Mouse (Mus musculus) intestine, postnatal 0 days (tissue): ENCODE measurements around the gene Igsf3. TPM values are rescaled to one million over a fixed set of nuclear protein-coding genes. Genes with fewer than 3 reads are reported as not detected.

Experiments used
- ATAC-seq: fragments of 200-750 bp; cut with Nextera tagmentation; 2 replicates; pipeline ENCODE4 v1.8.0; 2017; ENCODE audit warnings: mild to moderate bottlenecking, moderate TSS enrichment, moderate library complexity
- H3K27ac ChIP-seq: fragments of 300-500 bp; sonication (generic); 2 replicates; pipeline ENCODE4 v1.5.1; 2014; ENCODE audit warnings: mild to moderate bottlenecking, low read depth, low read length, moderate library complexity
- H3K27me3 ChIP-seq: fragments of 300-500 bp; sonication (generic); replicated peaks from 2 replicates; pipeline ENCODE4 v1.6.1; 2014; ENCODE audit warnings: low read length, mixed read lengths; ENCODE audit not compliant: control insufficient read depth, insufficient read depth
- H3K36me3 ChIP-seq: fragments of 300-500 bp; sonication (generic); 2 replicates; pipeline ENCODE4 v1.6.1; 2014; ENCODE audit warnings: mild to moderate bottlenecking, moderate library complexity; ENCODE audit not compliant: control insufficient read depth, insufficient read depth
- H3K4me1 ChIP-seq: fragments of 300-500 bp; sonication (generic); replicated peaks from 2 replicates; pipeline ENCODE4 v1.6.1; 2014; ENCODE audit warnings: antibody characterized with exemption, low read length, mixed read lengths; ENCODE audit not compliant: control insufficient read depth, insufficient read depth
- H3K4me2 ChIP-seq: fragments of 300-500 bp; sonication (generic); replicated peaks from 2 replicates; pipeline ENCODE4 v1.6.1; 2014; ENCODE audit warnings: low read depth, mild to moderate bottlenecking, moderate library complexity
- H3K4me3 ChIP-seq: fragments of 300-500 bp; sonication (generic); 2 replicates; pipeline ENCODE4 v1.5.1; 2014; ENCODE audit warnings: low read depth, low read length
- H3K9ac ChIP-seq: fragments of 300-500 bp; sonication (generic); 2 replicates; pipeline ENCODE4 v1.6.1; 2014; ENCODE audit warnings: mild to moderate bottlenecking, low read depth, low read length
- H3K9me3 ChIP-seq: fragments of 300-500 bp; sonication (generic); 2 replicates; pipeline ENCODE4 v1.6.1; 2016; ENCODE audit warnings: mixed run types; ENCODE audit not compliant: control insufficient read depth
- CTCF ChIP-seq: sonication (generic); IDR thresholded peaks from 2 replicates; pipeline ENCODE4 v1.5.1; 2016; ENCODE audit warnings: low read depth, mild to moderate bottlenecking, control low read depth, antibody characterized with exemption, moderate library complexity
- WGBS: fragments of 180-500 bp; shearing (Covaris S2); extraction: QIAGEN DNeasy Blood & Tissue Kit; methylation state at CpG from one replicate; pipeline ENCODE4 v1.1.7; 2014; 5-methylcytosine and 5-hydroxymethylcytosine counted together
- polyA plus RNA-seq: library from polyadenylated mRNA; unstranded; fragments of >200 nt; fragmentation: Nextera tagmentation; extraction: Ambion mirVana; gene quantifications from 2 replicates; pipeline ENCODE4 v1.2.1, GENCODE M21; 2015

The Igsf3 gene
- polyA plus RNA-seq, 1 experiment from 2014 or later = 13.0 TPM

DNA sequence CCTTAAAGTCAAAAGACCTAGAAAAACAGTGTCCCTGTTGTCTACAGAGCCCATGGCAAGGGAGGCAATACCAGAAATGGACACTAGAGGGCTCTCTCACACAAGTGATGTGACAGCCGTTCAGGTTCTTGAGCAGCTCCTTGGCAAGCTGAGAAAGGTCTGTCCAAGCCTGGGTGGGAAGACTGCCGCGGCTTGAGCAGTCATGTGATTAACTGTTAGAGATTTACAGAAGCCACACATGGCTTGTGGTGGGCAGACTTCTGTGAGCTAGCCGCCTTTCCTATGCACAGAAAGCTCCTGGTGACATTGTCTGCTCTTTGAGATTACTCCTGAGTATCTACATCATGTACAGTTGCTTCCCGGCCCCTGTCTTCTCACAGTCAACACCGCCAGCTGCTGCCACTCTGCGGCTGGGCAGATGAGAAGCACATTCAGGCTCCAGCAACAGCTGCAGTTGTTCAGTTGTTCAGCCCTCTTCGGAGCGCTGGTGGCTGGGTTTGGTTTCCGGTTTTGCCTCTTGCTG is 117.1 kb downstream of the Igsf3 start:
- Histone ChIP-seq H3K4me2 (peak overlapping the region; percentile 18), H3K4me3 (no peak overlapping the region), H3K9ac (no peak overlapping the region), H3K27me3 (no peaks in the 10 kb centered on the region), H3K4me1 (no peaks in the 10 kb centered on the region), H3K27ac (no peak overlapping the region), H3K9me3 (no peaks in the 10 kb centered on the region), H3K36me3 (no peaks in the 10 kb centered on the region)
- TF ChIP-seq CTCF = peak; percentile 98
- WGBS = 41% methylated on average over 10 of the region's 10 CpGs
- peak; percentile 58 for ATAC-seq

DNA sequence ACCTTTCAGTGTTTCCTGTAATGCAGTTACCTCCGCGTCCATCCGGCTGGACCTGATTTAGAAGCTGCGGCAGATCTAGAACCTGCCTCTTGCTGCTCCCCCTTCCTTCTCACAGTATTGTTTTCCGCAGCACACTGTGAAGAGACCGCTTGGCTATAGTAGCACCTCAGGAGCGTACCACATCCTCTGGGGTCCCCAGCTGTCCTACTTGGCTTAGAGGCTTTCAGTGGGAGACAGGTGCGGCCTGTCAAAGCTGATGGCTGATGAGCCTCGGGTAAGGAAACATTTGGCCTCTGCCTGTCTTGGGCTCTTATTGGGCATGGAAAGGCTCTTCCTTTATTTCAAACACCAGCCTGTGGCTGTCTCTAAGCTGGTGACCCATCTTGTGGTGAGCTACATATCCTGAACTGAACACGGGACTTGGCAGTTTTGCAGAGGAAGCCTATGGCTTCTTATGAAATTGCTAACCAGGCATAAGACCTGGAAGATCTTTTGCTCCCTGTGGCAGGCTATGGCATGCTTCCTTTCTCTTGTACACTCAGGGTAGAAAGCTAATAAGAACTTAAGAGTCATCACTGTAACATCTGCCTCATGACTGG is 120.6 kb downstream of the Igsf3 start:
- 83% methylated on average over 10 of the region's 10 CpGs for WGBS
- H3K4me1 ChIP-seq = 0 out of 2 replicates have a peak, but pooled peaks cover 5% of the 10 kb centered on the region
- no peaks in the 10 kb centered on the region for H3K9me3 ChIP-seq
- no peak for ATAC-seq
- no peak overlapping the region for H3K4me3 ChIP-seq
- H3K36me3 ChIP-seq = no peaks in the 10 kb centered on the region
- H3K27me3 ChIP-seq = no peaks in the 10 kb centered on the region
- H3K27ac ChIP-seq = no peak overlapping the region
- H3K9ac ChIP-seq = no peak overlapping the region
- no peak overlapping the region for H3K4me2 ChIP-seq
- TF ChIP-seq CTCF = no peak

DNA sequence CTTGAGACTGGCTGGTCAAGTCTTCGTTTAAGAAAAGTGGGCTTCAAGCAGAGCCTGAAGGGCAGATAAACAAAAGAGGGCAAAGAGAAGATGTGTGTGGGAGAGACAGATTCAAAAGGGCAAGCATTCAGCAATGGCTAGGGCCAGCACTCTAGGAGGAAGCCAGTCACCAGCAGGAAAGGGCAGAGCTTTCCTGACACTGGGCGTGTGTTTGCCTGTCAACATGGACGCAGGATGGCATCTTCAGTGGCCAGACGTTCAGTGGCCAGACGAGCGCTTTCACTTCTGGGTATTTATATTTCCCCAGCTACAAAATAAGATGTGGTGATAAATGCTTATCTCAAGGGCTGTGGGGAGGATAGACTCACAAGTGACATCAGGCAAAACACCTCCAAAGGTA is 123.0 kb downstream of the Igsf3 start:
- H3K4me2 ChIP-seq = no peak overlapping the region

DNA sequence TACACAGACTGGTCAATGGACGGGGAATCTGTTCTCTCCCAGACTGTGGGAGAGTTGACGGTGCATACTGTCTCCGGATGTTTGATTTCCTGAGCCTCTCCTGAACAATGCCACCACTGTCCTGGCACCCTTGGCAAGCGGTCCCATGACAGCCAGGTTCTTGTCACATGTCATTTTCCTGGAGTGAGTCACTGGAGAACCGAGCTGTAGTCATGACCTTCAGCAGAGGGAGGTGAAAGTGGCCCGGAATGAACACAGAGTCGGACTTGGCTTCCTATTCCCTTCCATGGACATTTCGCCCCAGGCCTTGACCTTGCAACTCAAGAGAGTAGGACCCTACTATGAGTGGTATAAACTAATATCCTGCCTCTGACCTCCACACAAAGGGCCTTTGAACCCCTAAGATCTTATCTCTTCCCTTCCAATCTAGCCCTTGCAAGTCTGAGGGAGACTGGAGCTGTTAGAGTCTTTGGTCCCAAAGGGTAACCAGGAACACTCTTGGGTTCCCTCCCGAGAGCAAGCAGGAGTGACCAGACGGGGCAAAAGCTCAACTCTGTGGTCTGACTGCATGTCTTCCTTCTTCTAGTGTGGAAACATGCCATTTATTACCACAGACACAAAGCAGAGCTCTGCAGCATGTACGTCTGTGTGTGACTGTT is 123.6 kb downstream of the Igsf3 start:
- TF ChIP-seq CTCF = no peak
- Histone ChIP-seq H3K4me2 (no peak overlapping the region), H3K27ac (0 out of 2 replicates have a peak overlapping the region, but pooled peaks have one; percentile 4), H3K27me3 (no peaks in the 10 kb centered on the region), H3K36me3 (no peaks in the 10 kb centered on the region), H3K9me3 (no peaks in the 10 kb centered on the region), H3K4me1 (0 out of 2 replicates have a peak, but pooled peaks cover 5% of the 10 kb centered on the region), H3K9ac (no peak overlapping the region), H3K4me3 (no peak overlapping the region)
- 38% methylated on average over 11 of the region's 11 CpGs for WGBS
- ATAC-seq = peak; percentile 89

More for the DNA sequence above, 123.0 kb downstream of the Igsf3 start:
- 52% methylated on average over 6 of the region's 6 CpGs for WGBS
- no peak for TF ChIP-seq CTCF
- Histone ChIP-seq H3K27ac (no peak overlapping the region; the same call in 1 of the 2 replicates), H3K4me1 (0 out of 2 replicates have a peak, but pooled peaks cover 5% of the 10 kb centered on the region), H3K4me3 (no peak overlapping the region), H3K9ac (no peak overlapping the region), H3K36me3 (no peaks in the 10 kb centered on the region), H3K9me3 (no peaks in the 10 kb centered on the region), H3K27me3 (no peaks in the 10 kb centered on the region)
- 0 out of 2 replicates have a peak, but pooled peaks have one; percentile 2 for ATAC-seq

DNA sequence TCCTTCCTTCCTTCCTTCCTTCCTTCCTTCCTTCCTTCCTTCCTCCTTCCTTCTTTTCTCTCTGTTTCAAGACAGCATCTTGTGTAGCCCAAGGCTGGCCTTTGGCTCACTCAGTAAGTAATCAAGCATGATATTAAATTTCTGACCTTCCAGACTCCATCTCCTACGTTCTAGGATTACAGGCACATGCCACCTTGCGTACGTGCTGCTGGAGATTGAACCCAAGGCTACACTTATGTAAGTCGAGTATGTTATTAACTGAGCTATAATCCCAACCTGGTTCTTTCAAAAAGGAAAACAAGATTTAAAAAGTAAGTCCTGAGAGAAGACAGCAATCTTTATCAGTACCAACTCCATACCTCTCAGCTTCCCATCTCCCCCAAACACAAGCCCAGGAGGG is 124.7 kb downstream of the Igsf3 start:
- H3K9me3 ChIP-seq = no peaks in the 10 kb centered on the region
- H3K9ac ChIP-seq = no peak overlapping the region
- H3K4me3 ChIP-seq = no peak overlapping the region
- ATAC-seq = no peak
- H3K4me2 ChIP-seq = no peak overlapping the region
- H3K4me1 ChIP-seq = peaks cover 9% of the 10 kb centered on the region; the same call in 1 of the 2 replicates
- no peak overlapping the region for H3K27ac ChIP-seq
- no peaks in the 10 kb centered on the region for H3K27me3 ChIP-seq
- 71% methylated on average over 4 of the region's 4 CpGs for WGBS
- TF ChIP-seq CTCF = no peak
- no peaks in the 10 kb centered on the region for H3K36me3 ChIP-seq

DNA sequence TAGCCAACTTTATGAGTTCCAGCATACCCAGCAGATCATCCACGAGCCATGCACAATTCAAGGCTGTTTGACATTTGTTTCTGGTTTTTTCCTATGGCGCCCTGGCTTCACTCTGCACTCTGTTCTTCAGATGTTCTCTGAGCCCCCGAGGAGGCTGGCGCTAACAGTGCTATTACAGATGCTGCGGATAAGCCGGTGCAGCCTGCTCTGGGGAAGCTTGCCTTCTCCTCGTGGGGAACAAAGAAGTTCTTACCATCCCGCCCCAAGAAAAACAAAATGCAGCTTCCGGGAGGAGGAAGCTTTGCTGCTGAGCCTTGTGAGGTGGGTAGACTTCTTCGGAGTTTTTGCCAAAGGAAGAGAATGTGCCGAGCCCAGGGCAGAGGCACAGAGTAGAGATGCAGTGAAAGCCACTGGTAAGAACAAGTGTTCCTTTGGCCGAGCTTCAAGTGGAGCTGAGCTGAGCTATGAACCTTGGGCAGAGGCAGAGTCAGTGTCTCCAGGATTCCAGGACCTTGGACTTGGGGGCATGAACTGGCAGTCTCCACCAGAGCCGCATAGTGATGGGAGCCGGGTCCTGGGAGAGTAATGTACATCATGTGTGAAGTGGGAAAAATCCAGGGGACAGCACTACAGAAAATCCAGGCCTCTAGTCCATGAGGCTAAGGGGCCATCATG is 125.3 kb downstream of the Igsf3 start:
- TF ChIP-seq CTCF = no peak
- WGBS = 37% methylated on average over 14 of the region's 14 CpGs
- Histone ChIP-seq H3K4me2 (no peak overlapping the region), H3K4me1 (peaks cover 9% of the 10 kb centered on the region; the same call in 1 of the 2 replicates), H3K9me3 (no peaks in the 10 kb centered on the region), H3K27ac (no peak overlapping the region), H3K36me3 (no peaks in the 10 kb centered on the region), H3K4me3 (no peak overlapping the region), H3K9ac (no peak overlapping the region), H3K27me3 (no peaks in the 10 kb centered on the region)
- ATAC-seq = no peak
